Mouse (Mus musculus) kidney, postnatal 0 days (tissue): ENCODE measurements at regions not wholly inside any gene's neighbourhood (a gene's known extent, or its start where the extent isn't known, plus 50 kb on each side); places are given as distances from the start of the nearest gene placed in this dataset.

Source experiments
- ATAC-seq: fragments of 200-750 bp; cut with Nextera tagmentation; replicated peaks from 2 replicates; pipeline ENCODE4 v1.8.0; 2017; ENCODE audit warnings: low read depth, moderate number of reproducible peaks, moderate TSS enrichment, moderate library complexity; ENCODE audit not compliant: low FRiP score
- DNase-seq: peaks from one replicate; pipeline ENCODE4 v3.0.0-alpha.2; 2016; ENCODE audit warnings: low spot score
- H3K27ac ChIP-seq: fragments of 300-500 bp; sonication (generic); 2 replicates; pipeline ENCODE4 v1.5.1; 2014; ENCODE audit warnings: mild to moderate bottlenecking
- H3K27me3 ChIP-seq: fragments of 300-500 bp; sonication (generic); 2 replicates; pipeline ENCODE4 v1.6.1; 2014; ENCODE audit warnings: low read length, mixed read lengths; ENCODE audit not compliant: insufficient read depth
- H3K36me3 ChIP-seq: fragments of 300-500 bp; sonication (generic); 2 replicates; pipeline ENCODE4 v1.6.1; 2014; ENCODE audit warnings: low read length, mixed read lengths; ENCODE audit not compliant: insufficient read depth
- H3K4me1 ChIP-seq: fragments of 300-500 bp; sonication (generic); replicated peaks from 2 replicates; pipeline ENCODE4 v1.6.1; 2014; ENCODE audit warnings: antibody characterized with exemption, low read length, mixed read lengths; ENCODE audit not compliant: insufficient read depth
- H3K4me2 ChIP-seq: fragments of 300-500 bp; sonication (generic); 2 replicates; pipeline ENCODE4 v1.6.1; 2014; ENCODE audit warnings: mild to moderate bottlenecking, low read length, moderate library complexity, mixed read lengths
- H3K4me3 ChIP-seq: fragments of 300-500 bp; sonication (generic); replicated peaks from 2 replicates; pipeline ENCODE4 v1.5.1; 2014; ENCODE audit warnings: low read depth, low read length
- H3K9ac ChIP-seq: fragments of 300-500 bp; sonication (generic); 2 replicates; pipeline ENCODE4 v1.6.1; 2014; ENCODE audit warnings: low read depth, low read length
- H3K9me3 ChIP-seq: fragments of 300-500 bp; sonication (generic); replicated peaks from 2 replicates; pipeline ENCODE4 v1.6.1; 2016; ENCODE audit warnings: low read length, inconsistent platforms, mixed read lengths
- CTCF ChIP-seq: IDR thresholded peaks from 2 replicates; pipeline ENCODE4 v1.5.1; 2016; ENCODE audit warnings: antibody characterized with exemption, low read depth, mild to moderate bottlenecking, moderate library complexity

- Histone ChIP-seq H3K27me3 (no peaks in the 10 kb centered on the region), H3K36me3 (no peaks in the 10 kb centered on the region), H3K27ac (no peak overlapping the region), H3K9me3 (no peaks in the 10 kb centered on the region), H3K4me2 (no peak overlapping the region), H3K9ac (no peak overlapping the region), H3K4me3 (no peak overlapping the region), H3K4me1 (no peaks in the 10 kb centered on the region)
- DNase-seq (no peak), ATAC-seq (no peak)
- TF ChIP-seq CTCF, result no peak
Measured at GRCm38 (mm10) chr10:29589739-29590138, 54.1 kb upstream of the Rspo3 start.
